Mouse (Mus musculus) liver, embryonic 14.5 days (tissue): Measurements from ENCODE around the gene Snx21. TPM values are rescaled to one million over a fixed set of nuclear protein-coding genes. Genes with fewer than 3 reads are reported as not detected.

ENCODE experiments used
- ATAC-seq: fragments of 200-750 bp; cut with Nextera tagmentation; 2 replicates; pipeline ENCODE4 v1.8.0; 2017; ENCODE audit warnings: moderate number of reproducible peaks, mild to moderate bottlenecking, moderate library complexity; ENCODE audit not compliant: insufficient read depth
- DNase-seq, 3 experiments: peaks; one replicate each; pipeline ENCODE4 v3.0.0-alpha.2; 2012 to 2013; ENCODE audit warnings: low read depth in 3 of 3, low spot score in 3 of 3
- H3K27ac ChIP-seq: fragments of 300-500 bp; sonication (generic); 2 replicates; pipeline ENCODE4 v1.5.1; 2014; ENCODE audit warnings: moderate library complexity, mild to moderate bottlenecking, control low read depth, inconsistent platforms
- H3K27me3 ChIP-seq: fragments of 300-500 bp; sonication (generic); 2 replicates; pipeline ENCODE4 v1.6.1; 2014; ENCODE audit warnings: mild to moderate bottlenecking, low read length, moderate library complexity; ENCODE audit not compliant: control insufficient read depth, insufficient read depth
- H3K36me3 ChIP-seq: fragments of 300-500 bp; sonication (generic); replicated peaks from 2 replicates; pipeline ENCODE4 v1.6.1; 2014; ENCODE audit warnings: low read depth; ENCODE audit not compliant: control insufficient read depth, insufficient read depth
- H3K4me1 ChIP-seq, 2 experiments: fragments of 200-500 bp in 1 of 2; fragments of 300-500 bp in 1 of 2; sonication (generic) in 1 of 2; replicated peaks; 2 replicates each; pipeline ENCODE4 v1.6.1; 2012 to 2014; ENCODE audit warnings: antibody characterized with exemption in 1 of 2, inconsistent platforms in 1 of 2, low read length in 1 of 2; ENCODE audit not compliant: control insufficient read depth in 2 of 2, insufficient read depth in 2 of 2
- H3K4me2 ChIP-seq: fragments of 300-500 bp; sonication (generic); 2 replicates; pipeline ENCODE4 v1.6.1; 2014; ENCODE audit warnings: low read depth, mild to moderate bottlenecking, control low read depth, moderate library complexity
- H3K4me3 ChIP-seq, 2 experiments: fragments of 200-500 bp in 1 of 2; fragments of 300-500 bp in 1 of 2; sonication (generic) in 1 of 2; 2 replicates each; pipeline ENCODE4 v1.5.1; 2012 to 2014; ENCODE audit warnings: low read depth in 2 of 2, low read length in 2 of 2, mild to moderate bottlenecking in 2 of 2, control low read depth in 1 of 2, inconsistent platforms in 1 of 2, moderate library complexity in 1 of 2; ENCODE audit not compliant: insufficient read depth in 1 of 2
- H3K9ac ChIP-seq: fragments of 300-500 bp; sonication (generic); replicated peaks from 2 replicates; pipeline ENCODE4 v1.6.1; 2014; ENCODE audit warnings: mild to moderate bottlenecking, control low read depth, moderate library complexity
- H3K9me3 ChIP-seq: fragments of 300-500 bp; sonication (generic); 2 replicates; pipeline ENCODE4 v1.6.1; 2016; ENCODE audit warnings: low read length, mixed read lengths; ENCODE audit not compliant: control insufficient read depth
- CTCF ChIP-seq: IDR thresholded peaks from 2 replicates; pipeline ENCODE4 v1.5.1; 2016; ENCODE audit warnings: antibody characterized with exemption, low read depth, control low read depth
- EP300 ChIP-seq: IDR thresholded peaks from 2 replicates; pipeline ENCODE4 v1.6.1; 2016; ENCODE audit warnings: antibody characterized with exemption, low read depth
- WGBS: fragments of 180-500 bp; shearing (Covaris S2); extraction: QIAGEN DNeasy Blood & Tissue Kit; methylation state at CpG from one replicate; pipeline ENCODE4 v1.1.7; 2014; ENCODE audit not compliant: insufficient replicate concordance; 5-methylcytosine and 5-hydroxymethylcytosine counted together
- polyA plus RNA-seq, 2 experiments: library from polyadenylated mRNA; depleted of rRNA in 1 of 2; stranded (reverse) in 1 of 2; unstranded in 1 of 2; fragments of >200 nt; fragmentation: Nextera tagmentation in 1 of 2; extraction: Ambion mirVana in 1 of 2; gene quantifications; 2 replicates each; pipeline versions ENCODE4 v1.2.1 to v1.2.3; 2012 to 2014

Gene Snx21
- polyA plus RNA-seq (2012; rRNA removed) (2.3 TPM in 2 replicates), polyA plus RNA-seq (2014; fragmentation: Nextera tagmentation; extraction: Ambion mirVana) (2.9 and 4.4 TPM in 2 replicates)

GRCm38 (mm10) chr2:164785481-164786387, at the start of gene Snx21:
TSS of gene Snx21 (plus strand) at chr2:164785823.
- Histone ChIP-seq H3K9me3 (no peaks in the 10 kb centered on the region), H3K4me3 (peak within 1 kb of the TSS; percentile 47 to 56), H3K9ac (peak within 1 kb of the TSS; percentile 65), H3K27me3 (peaks cover 7% of the 10 kb centered on the region), H3K4me2 (peak within 1 kb of the TSS; percentile 68), H3K4me1 (peaks cover 14 to 28% of the 10 kb centered on the region in 2 experiments), H3K36me3 (no peaks in the 10 kb centered on the region), H3K27ac (peak within 1 kb of the TSS; percentile 38)
- TF ChIP-seq EP300: peak; percentile 7; the same call in 1 of the 2 replicates
- peak; percentile 58 for TF ChIP-seq CTCF
- peak; percentile 85 for ATAC-seq
- WGBS: under 1% methylated on average over 77 of the region's 89 CpGs
- peak; percentile 62 to 74 (median 65) for DNase-seq

GRCm38 (mm10) chr2:164737377-164738090, 48.1 kb upstream of the Snx21 start:
- ATAC-seq (peak; percentile 17; the same call in 1 of the 2 replicates), DNase-seq (no peak)
- no peak overlapping the region for H3K4me3 ChIP-seq
- 48% methylated on average over 3 of the region's 3 CpGs for WGBS
- no peaks in the 10 kb centered on the region for H3K36me3 ChIP-seq
- no peaks in the 10 kb centered on the region; the same call in none of the 2 replicates for H3K27me3 ChIP-seq
- H3K9me3 ChIP-seq: no peaks in the 10 kb centered on the region
- 0 out of 4 replicates have a peak, but pooled peaks cover 0 to 2% of the 10 kb centered on the region in 2 experiments for H3K4me1 ChIP-seq
- no peak overlapping the region for H3K4me2 ChIP-seq
- TF ChIP-seq CTCF (no peak), EP300 (no peak)
- H3K27ac ChIP-seq: no peak overlapping the region
- H3K9ac ChIP-seq: no peak overlapping the region

GRCm38 (mm10) chr2:164739876-164740275, 45.7 kb upstream of the Snx21 start:
- Histone ChIP-seq H3K36me3 (no peaks in the 10 kb centered on the region), H3K9me3 (no peaks in the 10 kb centered on the region), H3K27me3 (no peaks in the 10 kb centered on the region; the same call in none of the 2 replicates), H3K27ac (no peak overlapping the region), H3K4me1 (peaks cover 0 to 1% of the 10 kb centered on the region in 2 experiments; a peak in 3 of 4 replicates), H3K9ac (no peak overlapping the region), H3K4me2 (no peak overlapping the region), H3K4me3 (no peak overlapping the region)
- TF ChIP-seq CTCF (no peak), EP300 (no peak)
- no peak for ATAC-seq
- no peak for DNase-seq
- WGBS: 46% methylated on average over 7 of the region's 7 CpGs

- Histone ChIP-seq H3K4me2 (peak overlapping the region; percentile 90), H3K9ac (peak overlapping the region; percentile 98), H3K27ac (no peak overlapping the region), H3K27me3 (no peaks in the 10 kb centered on the region; the same call in none of the 2 replicates), H3K36me3 (peaks cover 27% of the 10 kb centered on the region), H3K9me3 (no peaks in the 10 kb centered on the region), H3K4me1 (peaks cover 10 to 20% of the 10 kb centered on the region in 2 experiments; a peak in 3 of 4 replicates), H3K4me3 (peak overlapping the region; percentile 97 to 99)
- ATAC-seq: no peak
- TF ChIP-seq CTCF (no peak), EP300 (no peak)
- 43% methylated on average over 13 of the region's 13 CpGs for WGBS
- no peak for DNase-seq
Measured at GRCm38 (mm10) chr2:164744987-164745386, 40.6 kb upstream of the Snx21 start.
